Mouse (Mus musculus) frontal cortex, postnatal 25 days (tissue): ENCODE data around the gene Tmem123.

ENCODE experiments used
- DNase-seq, 2 experiments: peaks; one replicate each; pipeline ENCODE4 v3.0.0; 2022; ENCODE audit warnings: low spot score in 2 of 2

The Tmem123 gene

DNA sequence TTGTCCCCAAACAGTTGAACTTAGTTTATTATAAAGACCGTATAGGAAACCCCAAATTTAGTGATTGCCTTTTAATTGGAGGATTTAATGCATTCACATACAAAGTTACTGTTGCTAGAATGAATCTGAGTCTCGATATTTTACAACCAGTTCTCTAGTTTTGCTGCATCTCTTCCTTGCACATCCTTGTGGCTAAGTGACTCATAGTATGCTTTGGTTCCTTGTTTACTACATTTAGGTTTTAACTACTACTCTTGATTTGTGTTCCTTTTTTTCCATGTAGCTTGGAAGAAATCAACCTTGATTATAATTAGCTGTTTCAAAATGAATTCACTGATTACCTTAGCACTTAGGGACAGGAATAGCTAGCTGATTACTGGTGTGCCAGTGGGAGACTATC, 11.2 kb downstream of the Tmem123 start:
- no peak for DNase-seq

DNA sequence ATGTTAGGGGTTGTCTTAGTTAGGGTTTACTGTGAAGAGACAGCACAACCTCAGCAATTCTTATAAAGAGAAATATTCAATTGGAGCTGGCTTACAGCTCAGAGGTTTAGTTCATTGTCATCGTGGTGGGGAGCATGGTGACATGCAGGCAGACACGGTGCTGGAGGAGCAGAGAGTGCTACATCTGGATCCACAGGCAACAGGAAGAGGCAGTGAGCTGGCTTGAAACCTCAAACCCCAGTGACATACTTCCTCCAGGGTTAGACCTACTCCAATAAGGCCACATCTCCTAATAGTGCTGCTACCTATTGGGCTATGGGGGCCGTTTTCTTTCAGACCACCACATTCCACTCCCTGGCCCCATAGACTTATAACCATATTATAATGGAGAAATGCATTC, 12.1 kb downstream of the Tmem123 start:
- DNase-seq: no peak

DNA sequence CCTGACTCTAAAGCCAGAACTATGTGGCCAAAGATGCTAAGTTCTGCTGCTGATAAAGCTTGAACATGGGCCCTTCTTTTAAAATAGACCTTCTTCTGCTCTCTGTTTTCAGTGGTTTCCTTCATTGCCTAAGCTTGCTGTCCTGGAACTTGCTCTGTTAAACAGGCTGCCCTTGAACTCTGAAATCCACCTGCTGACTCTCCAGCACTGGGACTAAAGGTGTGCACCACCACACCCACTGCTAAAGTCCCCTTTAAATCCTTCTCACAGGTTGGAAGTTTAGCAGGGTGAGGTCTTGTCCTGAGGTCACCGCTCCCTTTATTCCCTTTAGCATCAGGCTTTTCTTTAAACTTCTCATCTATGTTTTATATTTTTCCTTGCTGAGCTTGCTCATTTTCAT, 13.1 kb downstream of the Tmem123 start:
- DNase-seq: no peak

DNA sequence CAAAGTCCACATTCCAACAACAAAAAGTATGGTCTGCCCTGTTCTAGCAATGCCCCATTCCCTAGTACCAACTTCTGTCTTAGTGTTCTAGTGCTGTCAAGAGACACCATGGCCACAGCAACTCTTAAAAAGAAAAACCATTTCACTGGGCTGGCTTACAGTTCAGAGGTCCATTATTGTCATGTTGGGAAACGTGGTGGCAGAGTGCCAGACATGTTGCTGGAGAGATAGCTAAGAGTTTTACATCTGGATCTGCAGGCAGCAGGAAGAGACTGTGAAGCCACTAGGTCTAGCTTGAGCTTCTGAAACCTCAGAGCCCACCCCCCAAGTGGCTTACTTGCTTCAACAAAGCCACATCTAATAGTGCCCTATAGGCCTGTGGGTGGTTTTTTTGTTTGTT, 13.8 kb downstream of the Tmem123 start:
- DNase-seq: no peak

DNA sequence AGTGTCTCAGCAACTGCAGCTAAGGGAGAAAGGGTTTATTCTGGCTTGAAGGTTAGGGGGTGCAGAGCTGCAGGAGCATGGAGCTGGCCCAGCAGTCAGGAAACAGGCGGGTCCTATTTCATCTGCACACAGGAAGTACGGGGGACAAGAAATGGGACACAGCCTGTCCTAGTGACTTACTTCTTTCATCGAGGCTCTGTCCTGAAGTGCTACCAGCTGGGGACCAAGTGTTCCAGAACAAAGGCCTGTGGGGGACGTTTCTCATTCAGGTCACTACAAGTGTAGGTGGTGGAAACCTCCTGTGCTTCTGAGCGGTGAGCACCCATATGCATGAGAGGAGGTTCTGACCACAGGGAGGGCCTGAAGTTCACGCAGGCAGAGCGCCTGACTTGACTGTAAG, 14.9 kb downstream of the Tmem123 start:
- no peak for DNase-seq

DNA sequence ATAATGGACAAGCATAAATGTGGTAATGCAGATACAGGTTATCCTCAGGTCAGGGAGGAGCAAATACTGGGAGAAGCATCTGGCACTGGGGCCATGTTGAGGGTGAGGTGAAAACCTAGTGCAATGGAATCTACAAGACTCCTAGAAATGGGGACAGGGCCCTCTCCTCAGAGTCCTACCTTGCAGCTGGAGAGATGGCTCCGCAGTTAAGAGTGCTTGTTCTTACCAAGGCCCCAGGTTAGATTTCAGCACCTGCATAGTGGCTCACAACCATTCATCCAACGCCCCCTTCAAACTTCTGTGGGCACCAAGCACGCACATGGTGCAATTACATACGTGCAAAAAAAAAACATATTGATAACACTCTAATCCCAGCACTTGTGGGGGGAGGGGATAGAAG, 15.9 kb downstream of the Tmem123 start:
- DNase-seq: no peak

DNA sequence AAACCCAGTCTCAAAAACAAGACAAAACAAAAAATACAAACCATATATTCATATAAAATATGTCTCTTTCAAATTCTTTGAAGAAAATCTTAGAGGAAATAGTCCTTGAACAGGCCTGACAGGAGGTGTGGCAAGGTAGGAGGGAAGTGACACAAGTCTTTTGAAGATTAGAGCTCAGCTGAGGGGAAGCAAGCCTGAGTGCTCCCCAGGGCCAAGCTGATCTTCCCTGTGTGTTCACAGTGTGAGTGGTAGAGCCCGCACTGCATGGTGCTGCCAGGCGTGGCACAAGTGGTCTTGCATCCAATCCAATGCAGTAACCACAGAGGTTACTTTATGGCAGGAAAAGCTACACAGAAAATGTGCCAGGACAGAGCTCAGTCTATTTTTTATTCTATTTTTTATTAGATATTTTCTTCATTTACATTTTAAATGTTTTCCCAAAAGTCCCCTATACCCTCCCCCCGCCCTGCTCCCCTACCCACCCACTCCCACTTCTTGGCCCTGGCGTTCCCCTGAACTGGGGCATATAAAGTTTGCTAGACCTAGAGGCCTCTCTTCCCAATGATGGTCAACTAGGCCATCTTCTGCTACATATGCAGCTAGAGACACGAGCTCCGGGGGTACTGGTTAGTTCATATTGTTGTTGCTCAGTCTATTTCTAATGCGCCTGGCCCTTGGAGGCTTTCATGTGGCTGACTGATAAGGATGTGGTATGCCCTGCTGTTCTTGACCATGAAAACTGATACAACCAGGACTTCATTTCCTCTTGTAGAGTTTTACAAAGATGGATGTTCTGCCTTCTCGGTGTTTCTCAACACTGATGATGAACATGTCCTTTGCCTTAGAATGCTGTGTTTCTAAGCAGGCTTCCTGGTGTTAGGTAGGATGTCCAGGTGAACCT, 16.7 kb downstream of the Tmem123 start:
- no peak for DNase-seq

DNA sequence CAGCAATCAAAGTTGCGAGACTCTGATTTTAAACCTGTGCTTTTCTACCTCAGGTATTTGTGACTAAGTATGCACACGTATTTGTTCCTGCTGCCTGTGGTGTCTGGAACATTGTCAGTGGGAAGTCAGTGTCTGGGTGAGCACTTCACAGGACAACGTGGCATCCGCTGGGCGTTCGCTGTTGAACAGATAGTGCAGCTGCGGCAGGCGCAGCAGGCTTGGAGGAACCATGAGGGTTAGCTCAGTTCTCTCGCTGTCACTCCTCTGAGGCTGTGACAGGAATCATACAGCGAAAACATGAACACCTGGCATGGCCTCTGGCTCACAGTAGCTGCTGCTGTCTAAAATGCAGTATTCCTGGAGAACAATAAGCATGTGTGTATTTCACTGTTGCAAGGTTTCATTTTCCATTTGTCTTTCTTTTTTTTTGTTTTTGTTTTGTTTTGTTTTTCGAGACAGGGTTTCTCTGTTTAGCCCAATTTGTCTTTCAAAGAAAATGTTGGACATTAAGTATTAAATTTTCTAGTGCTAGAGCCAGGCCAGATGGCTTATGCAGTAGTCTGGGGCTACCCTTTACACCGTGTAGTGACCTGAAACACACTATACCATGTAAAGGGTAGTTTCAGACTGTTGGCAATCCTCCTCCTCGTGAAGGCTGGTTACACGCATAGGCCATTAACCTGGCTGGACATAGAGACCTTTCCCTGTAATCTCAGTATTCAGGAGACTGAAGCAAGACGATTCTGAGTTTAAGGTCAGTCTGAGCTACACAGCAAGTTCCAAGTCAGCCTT, 20.2 kb downstream of the Tmem123 start:
- DNase-seq: no peak

DNA sequence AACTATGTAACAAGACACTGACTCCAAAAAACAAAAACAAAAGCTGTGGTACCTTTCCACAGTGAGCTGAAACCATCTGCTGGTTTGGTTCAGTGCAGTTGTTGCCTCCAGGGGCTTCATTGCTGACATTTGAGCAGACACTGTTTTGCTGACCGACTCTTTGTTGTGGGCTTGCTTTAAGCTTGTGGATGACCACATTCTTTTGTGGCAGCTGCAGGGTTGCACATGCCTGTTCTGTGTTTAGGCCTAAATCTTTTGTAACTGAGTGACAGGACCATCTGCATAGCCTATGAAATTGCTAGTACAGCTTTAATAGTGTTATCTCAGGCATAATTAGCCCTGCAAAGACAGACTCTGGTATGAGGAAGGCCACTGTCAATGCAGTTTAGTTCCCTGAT, 20.8 kb downstream of the Tmem123 start:
- DNase-seq: no peak

DNA sequence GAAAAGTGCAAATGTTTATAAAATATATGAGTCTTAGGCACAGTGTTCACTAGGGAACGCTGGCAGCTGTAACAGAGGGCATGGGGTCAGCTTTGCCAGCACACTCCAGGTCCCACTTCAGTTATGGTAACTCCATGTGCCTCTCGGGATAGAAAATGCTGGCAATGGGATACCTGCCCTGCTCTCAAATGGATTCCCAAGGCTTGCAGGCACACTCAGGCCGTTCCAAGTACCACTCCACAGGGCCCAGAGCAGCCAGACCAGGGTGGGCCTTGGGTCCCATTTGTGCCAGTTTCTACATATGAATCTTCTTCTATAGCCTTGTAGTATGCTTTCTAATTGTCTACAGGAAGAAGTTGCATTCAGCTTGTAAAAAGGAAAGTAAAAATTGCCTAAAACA, 21.6 kb downstream of the Tmem123 start:
- no peak for DNase-seq

DNA sequence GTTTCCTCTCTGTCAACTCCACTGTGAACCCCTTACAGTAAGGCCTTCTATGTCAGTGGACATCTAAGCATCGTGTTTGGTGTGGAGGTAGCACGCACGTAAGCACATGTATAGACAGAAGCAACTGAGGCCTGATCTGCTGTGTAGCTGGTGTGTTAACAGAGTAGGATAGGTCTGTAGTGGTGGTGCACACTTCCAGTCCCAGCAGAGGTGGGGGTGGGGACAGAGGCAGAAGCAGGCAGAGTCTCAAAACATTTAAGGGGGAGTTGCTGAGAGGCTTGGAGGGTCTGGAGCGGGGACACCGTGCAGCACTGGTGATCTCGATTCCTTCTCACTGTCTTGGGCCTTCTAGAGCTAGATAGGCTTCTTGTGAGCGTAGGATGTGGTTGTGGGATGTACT, 22.2 kb downstream of the Tmem123 start:
- DNase-seq: no peak

DNA sequence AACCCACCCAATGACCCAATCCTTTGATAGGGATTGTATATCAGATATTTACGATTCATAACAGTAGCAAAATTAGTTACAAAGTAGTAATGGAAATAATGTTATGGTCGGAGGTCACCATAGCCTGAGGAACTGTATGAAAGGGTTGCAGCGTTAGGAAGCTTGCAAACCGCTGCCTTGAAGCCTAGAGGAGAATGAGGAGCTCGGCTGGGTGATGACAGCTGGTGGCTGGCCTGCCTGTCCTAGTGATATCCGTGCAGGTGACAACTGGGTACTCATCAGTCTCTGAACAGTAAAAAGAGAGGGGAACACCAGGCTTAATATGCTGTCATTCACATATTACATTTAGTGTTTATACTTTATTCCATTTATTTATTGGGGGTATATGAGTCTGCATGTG, 24.6 kb downstream of the Tmem123 start:
- DNase-seq: no peak

DNA sequence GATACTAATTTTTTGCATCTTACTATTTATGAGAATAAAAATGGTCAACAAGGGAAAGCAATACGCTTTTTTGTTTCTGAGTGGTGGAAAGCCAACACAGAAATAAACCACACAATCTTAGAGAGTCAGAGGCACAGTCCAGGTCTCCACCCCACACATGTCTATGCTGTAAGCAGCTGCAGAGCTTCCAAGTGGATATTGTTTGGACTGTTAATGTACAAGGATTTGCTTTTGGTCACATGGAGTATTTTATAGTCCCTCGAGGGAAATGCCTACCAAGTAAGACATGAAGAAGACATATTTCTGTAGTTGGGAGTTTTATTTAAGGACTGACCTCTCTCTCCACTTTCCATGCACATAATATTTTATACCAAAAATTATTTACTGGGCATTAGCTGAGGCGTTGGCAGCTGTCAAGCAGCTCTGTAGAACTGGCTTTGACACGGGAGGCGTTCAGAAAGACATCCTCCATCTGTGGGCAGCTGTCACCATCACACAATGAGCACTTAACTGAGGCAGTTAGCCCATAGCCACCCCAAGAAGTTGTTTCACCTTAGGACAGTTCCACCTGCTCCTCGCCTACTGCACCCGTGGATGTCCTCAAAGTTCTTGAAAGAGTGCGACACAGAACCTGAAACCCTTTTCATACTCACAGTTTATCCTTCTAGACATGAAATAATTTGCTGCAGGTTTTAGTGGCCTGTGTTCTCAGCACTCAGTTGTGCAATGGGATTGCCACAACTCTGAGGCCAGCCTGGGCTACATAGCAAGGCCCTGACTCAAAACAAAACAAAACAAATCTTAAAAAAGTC, 26.1 kb downstream of the Tmem123 start:
- no peak for DNase-seq

DNA sequence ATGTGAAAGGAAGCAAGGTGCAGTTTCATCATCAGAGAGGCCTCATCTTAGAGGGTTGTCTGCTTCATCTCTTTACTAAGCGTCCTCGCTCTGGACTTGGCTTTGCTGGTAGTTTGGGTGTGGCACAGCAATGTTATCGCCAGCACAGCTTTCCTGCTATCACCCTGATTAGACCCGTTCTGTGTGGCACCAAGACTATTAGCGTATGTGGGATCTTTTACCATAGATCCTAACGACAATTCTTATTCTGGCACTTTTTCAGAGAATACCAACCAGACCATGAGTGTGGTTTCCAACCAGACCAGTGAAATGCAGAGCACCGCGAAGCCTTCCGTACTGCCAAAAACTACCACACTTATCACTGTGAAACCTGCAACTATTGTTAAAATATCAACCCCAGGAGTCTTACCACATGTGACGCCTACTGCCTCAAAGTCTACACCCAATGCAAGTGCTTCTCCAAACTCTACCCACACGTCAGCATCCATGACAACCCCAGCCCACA, 26.8 kb downstream of the Tmem123 start:
- no peak for DNase-seq

DNA sequence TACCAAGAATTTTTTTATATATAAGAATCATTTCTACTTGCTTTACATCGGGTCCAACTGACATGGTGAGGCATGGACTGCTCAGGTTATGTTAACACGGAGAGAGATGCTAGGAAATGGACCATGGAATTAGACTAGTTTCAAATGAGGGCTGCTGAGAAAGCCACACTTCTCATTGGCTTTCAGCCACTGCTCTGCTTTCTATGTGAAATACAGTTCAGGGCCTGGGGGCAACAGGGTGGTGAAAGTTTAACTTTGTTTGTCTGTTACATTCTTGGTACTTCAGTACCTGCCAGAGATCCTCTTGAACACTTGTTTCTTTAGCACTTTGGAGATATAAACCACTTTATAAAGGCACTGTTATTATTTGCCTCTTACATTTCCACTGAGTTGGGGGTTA, 29.7 kb downstream of the Tmem123 start:
- no peak for DNase-seq

DNA sequence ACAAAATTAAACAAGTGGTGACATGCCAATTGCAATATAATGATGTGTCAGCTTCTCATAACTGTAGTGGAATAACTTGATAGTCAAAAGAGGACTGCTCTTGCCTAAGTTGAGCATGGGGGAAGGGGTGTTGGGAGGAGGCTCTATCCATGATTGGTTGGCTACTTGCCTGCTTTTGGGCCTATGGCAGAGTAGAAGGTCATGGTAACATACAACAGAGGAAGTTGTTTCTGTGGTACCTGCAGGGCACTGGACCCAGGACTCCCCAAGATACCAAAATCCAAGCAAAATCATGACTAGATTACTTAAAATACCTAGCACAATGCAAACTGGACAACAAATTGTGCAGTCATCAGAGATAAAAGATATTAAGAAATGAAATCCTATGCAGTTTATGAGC, 31.7 kb downstream of the Tmem123 start:
- no peak for DNase-seq

DNA sequence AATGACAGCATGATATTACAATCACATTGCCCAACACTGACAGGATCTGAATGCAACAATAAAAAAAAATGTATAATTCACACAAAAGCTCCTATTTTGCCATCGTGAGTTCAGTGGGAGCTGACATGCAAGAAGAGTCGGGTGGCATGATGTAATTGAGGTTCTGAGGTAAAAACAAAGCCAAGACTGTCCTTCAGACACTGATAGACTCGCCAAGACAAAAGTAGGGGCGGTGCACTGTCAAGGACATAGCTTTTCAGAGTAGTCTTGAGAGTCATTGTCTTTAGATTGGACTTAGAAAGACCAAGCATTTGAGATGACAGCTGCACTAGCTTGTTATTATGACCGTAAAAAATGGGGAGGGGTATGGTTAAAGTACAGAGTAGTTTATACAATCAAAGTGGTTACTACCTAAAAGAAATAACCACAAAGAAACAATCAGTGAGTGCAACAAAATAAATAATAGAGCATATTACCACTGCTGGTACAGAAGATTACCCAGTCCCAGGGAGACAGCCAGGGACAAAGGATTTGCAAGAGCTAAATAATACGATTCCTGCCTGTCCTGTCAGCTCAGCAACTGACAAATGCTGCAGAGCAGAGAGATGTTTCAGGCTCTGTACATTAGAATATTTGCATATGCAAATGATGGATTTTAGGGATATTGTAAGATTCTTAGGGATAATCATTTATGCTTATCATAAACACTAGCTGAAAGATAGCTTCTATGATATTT, 32.5 kb downstream of the Tmem123 start:
- DNase-seq: no peak

DNA sequence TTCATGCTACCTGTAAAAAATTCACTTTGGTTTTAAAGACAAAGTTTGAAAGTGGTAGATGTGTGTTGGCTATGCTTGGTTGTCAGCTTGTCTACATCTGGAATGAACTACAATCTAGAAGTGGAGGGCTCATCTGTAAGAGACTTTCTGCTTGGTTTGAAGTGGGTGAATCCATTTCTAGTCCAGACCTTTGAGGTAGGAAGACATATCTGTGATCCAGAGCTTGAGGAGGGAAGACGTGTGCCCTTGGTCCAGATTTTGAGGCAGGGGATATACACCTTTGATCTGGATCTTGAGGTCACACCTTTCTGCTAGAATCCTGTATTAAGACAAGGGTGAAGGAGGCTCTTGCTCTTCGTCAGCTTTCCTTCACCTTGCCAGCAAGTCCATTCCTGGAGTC, 33.7 kb downstream of the Tmem123 start:
- no peak for DNase-seq

DNA sequence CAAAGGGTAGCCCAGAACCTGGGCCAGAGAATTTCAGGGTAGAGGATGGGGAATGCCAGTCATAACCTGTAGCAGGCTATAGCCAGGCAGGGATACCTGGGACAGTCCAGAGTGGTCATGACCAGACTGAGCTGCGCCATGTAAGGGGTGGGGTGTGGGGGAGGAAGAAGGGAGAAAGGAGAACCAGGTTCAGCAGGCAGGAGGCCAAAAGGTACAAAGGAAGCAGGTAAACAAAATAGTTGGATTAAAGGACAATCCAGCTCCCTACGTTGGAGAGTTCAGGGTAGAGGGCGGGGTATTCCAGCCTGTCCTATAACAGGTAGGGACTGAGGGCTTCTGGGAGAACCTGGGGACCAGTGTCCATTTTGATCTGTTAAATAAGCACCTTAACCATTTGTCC, 34.7 kb downstream of the Tmem123 start:
- no peak for DNase-seq

DNA sequence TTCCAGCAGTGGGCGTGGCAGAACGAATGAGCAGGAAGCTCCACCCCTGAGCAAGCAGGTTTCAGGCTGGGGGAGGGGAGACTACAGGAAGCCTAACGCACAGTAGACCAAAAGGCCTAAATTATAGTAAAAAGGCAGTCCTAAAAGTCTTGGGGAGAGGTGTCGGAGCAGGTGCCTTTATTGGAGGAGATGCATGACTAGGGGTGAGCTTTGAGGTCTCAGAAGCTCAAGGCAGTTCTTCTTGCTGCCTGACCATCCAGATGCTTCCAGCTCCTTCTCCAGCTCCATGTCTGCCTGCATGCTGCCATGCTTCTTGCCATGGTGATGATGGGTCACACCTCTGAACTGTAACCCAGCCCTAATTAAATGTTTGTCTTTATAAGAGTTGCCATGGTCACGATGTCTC, 41.3 kb downstream of the Tmem123 start:
- DNase-seq: no peak

DNA sequence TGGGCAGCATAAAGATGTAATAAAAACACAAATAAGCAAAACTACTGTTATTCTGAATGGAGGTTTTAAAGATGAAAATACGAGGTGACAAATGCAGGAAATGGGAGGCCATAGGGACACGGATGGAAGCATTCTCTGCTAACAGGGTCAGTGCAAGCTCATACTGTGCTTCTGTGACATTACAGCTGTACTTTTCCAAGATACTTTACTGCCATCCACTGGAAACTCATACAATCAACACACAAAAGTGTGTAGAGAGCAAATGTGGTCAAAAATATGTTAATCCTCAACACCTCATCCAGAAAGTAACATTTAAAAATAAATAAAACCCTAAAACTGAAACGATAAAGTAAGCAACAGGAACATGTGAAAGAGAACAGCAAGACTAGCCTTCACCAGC, 58.9 kb downstream of the Tmem123 start:
- no peak for DNase-seq
